ENCODE assay signal across 7 mouse cellular contexts in genomic region chr8:121947047-121947752, GRCm38 (mm10). TPM values are rescaled to one million over a fixed set of nuclear protein-coding genes. Genes with fewer than 3 reads are reported as not detected.
DNase-seq lines count a peak whose midpoint lies in the region; ATAC-seq and TF ChIP-seq lines count a peak whose summit lies in the region.

No protein-coding gene starts in this region.

- TF ChIP-seq POLR2A in liver, adult 2 months (IDR thresholded peaks at IDR 0.05; ENCODE audit: extremely low read depth, insufficient read depth, low read length) = no peak
- TF ChIP-seq POLR2A in embryonic fibroblast, embryonic 13.5 days (IDR thresholded peaks at IDR 0.05; ENCODE audit: low read depth, low read length) = no peak

- H3K27ac ChIP-seq in liver, adult 2 months (replicated peaks; ENCODE audit: insufficient read depth, low read depth, low read length) = peak overlapping the region; percentile 41
- no peak overlapping the region; the same call in 1 of the 2 replicates for H3K27ac ChIP-seq in embryonic fibroblast, embryonic 13.5 days (ENCODE audit: insufficient read depth, low read length)
- H3K27ac ChIP-seq in intestine, embryonic 16.5 days (ENCODE audit: low read length) = peak overlapping the region; percentile 76
- peak overlapping the region; percentile 69 for H3K27ac ChIP-seq in neural tube, embryonic 15.5 days (replicated peaks)

- peak overlapping the region; percentile 67 for H3K4me2 ChIP-seq in intestine, embryonic 16.5 days (ENCODE audit: low read depth, low read length)
- peak overlapping the region; percentile 74 for H3K4me2 ChIP-seq in neural tube, embryonic 15.5 days

- no peak overlapping the region for H3K9ac ChIP-seq in liver, adult 2 months (ENCODE audit: low read depth, low read length)
- H3K9ac ChIP-seq in intestine, embryonic 16.5 days (ENCODE audit: low read depth, low read length) = peak overlapping the region; percentile 69
- peak overlapping the region; percentile 28 for H3K9ac ChIP-seq in neural tube, embryonic 15.5 days (replicated peaks)

- 0 out of 2 replicates have a peak overlapping the region, but pooled peaks have one; percentile 1 for H3K4me3 ChIP-seq in liver, adult 2 months (ENCODE audit: insufficient read depth, low read depth, low read length)
- peak overlapping the region; percentile 4; the same call in 1 of the 2 replicates for H3K4me3 ChIP-seq in embryonic fibroblast, embryonic 13.5 days (ENCODE audit: insufficient read depth, low read length)
- peak overlapping the region; percentile 46 for H3K4me3 ChIP-seq in intestine, embryonic 16.5 days (ENCODE audit: low read length)
- peak overlapping the region; percentile 33 for H3K4me3 ChIP-seq in neural tube, embryonic 15.5 days (replicated peaks)

- no peaks in the 10 kb centered on the region; the same call in 1 of the 2 replicates for H3K36me3 ChIP-seq in liver, adult 2 months (ENCODE audit: control insufficient read depth, insufficient read depth, low read length)
- H3K36me3 ChIP-seq in intestine, embryonic 16.5 days (ENCODE audit: control insufficient read depth, insufficient read depth, low read length) = no peaks in the 10 kb centered on the region
- no peaks in the 10 kb centered on the region for H3K36me3 ChIP-seq in neural tube, embryonic 15.5 days

- no peak for ATAC-seq in intestine, embryonic 16.5 days
- ATAC-seq in neural tube, embryonic 15.5 days (ENCODE audit: low FRiP score) = no peak

- H3K9me3 ChIP-seq in intestine, embryonic 16.5 days (ENCODE audit: control insufficient read depth, low read length) = no peaks in the 10 kb centered on the region
- H3K9me3 ChIP-seq in neural tube, embryonic 15.5 days (replicated peaks) = no peaks in the 10 kb centered on the region

- no peak for TF ChIP-seq CTCF in liver, adult 2 months (IDR thresholded peaks at IDR 0.05; ENCODE audit: low read depth, low read length)
- TF ChIP-seq CTCF in embryonic fibroblast, embryonic 13.5 days (IDR thresholded peaks at IDR 0.05; ENCODE audit: borderline replicate concordance, insufficient read depth, low read length) = no peak

- 58% methylated on average over 19 of the region's 19 CpGs for WGBS in liver, adult 2 months
- WGBS in intestine, embryonic 16.5 days = 37% methylated on average over 19 of the region's 19 CpGs
- 29% methylated on average over 19 of the region's 19 CpGs for WGBS in neural tube, embryonic 15.5 days

- no peak for DNase-seq in liver, adult 2 months (ENCODE audit: extremely low read depth, low read depth, low spot score)
- DNase-seq in liver = no peak
- no peak for DNase-seq in left cerebral cortex, adult 11 months (ENCODE audit: low spot score)
- no peak for DNase-seq in yolk sac, embryonic 10.5 days (ENCODE audit: low spot score)

- H3K4me1 ChIP-seq in liver, adult 2 months (ENCODE audit: control insufficient read depth, insufficient read depth, low read length) = peaks cover 21% of the 10 kb centered on the region
- H3K4me1 ChIP-seq in embryonic fibroblast, embryonic 13.5 days (ENCODE audit: control insufficient read depth, insufficient read depth, low read length) = no peaks in the 10 kb centered on the region
- H3K4me1 ChIP-seq in intestine, embryonic 16.5 days (ENCODE audit: control insufficient read depth, insufficient read depth, low read length) = peaks cover 23% of the 10 kb centered on the region
- peaks cover 37% of the 10 kb centered on the region for H3K4me1 ChIP-seq in neural tube, embryonic 15.5 days

- peaks cover 5% of the 10 kb centered on the region; the same call in 1 of the 2 replicates for H3K79me2 ChIP-seq in liver, adult 2 months (ENCODE audit: control insufficient read depth, insufficient read depth, low read length)

- no peaks in the 10 kb centered on the region for H3K27me3 ChIP-seq in liver, adult 2 months (ENCODE audit: control insufficient read depth, insufficient read depth, low read length)
- no peaks in the 10 kb centered on the region for H3K27me3 ChIP-seq in intestine, embryonic 16.5 days (replicated peaks; ENCODE audit: control insufficient read depth, insufficient read depth, low read length)
- no peaks in the 10 kb centered on the region for H3K27me3 ChIP-seq in neural tube, embryonic 15.5 days (replicated peaks)

RNA-seq across cellular contexts. Expression of gene Banp, which starts 2.4 kb away (rescaled TPM):
- 9.8 and 19.7 TPM in 2 replicates for total RNA-seq in liver, adult 2 months (2014; rRNA removed)
- 24.5 and 38.2 TPM in 2 replicates for polyA plus RNA-seq in liver, adult 2 months (2012; rRNA removed)
- polyA plus RNA-seq in embryonic fibroblast, embryonic 13.5 days (2011; ENCODE audit: insufficient read length, low read depth, missing spikeins) = 32.1 and 38.9 TPM in 2 replicates
- 36.3 and 36.6 TPM in 2 replicates for polyA plus RNA-seq in intestine, embryonic 16.5 days (2015; fragmentation: Nextera tagmentation; extraction: Ambion mirVana)
- polyA plus RNA-seq in neural tube, embryonic 15.5 days (2015; fragmentation: Nextera tagmentation; extraction: Ambion mirVana) = 51.1 and 52.8 TPM in 2 replicates

RNA-seq across cellular contexts. Expression of gene Car5a, which starts 2.5 kb away (rescaled TPM):
- 90.5 and 92.0 TPM in 2 replicates for total RNA-seq in liver, adult 2 months (2014; rRNA removed)
- polyA plus RNA-seq in liver, adult 2 months (2012; rRNA removed) = 203 and 352 TPM in 2 replicates
- polyA plus RNA-seq in embryonic fibroblast, embryonic 13.5 days (2011; ENCODE audit: insufficient read length, low read depth, missing spikeins) = 0.53 and 3.5 TPM in 2 replicates
- 0.31 and 0.70 TPM in 2 replicates for polyA plus RNA-seq in intestine, embryonic 16.5 days (2015; fragmentation: Nextera tagmentation; extraction: Ambion mirVana)
- polyA plus RNA-seq in neural tube, embryonic 15.5 days (2015; fragmentation: Nextera tagmentation; extraction: Ambion mirVana) = 0.46 and 0.50 TPM in 2 replicates

RNA-seq across cellular contexts. Expression of gene Slc7a5, which starts 39.7 kb away (rescaled TPM):
- 1.1 and 1.9 TPM in 2 replicates for total RNA-seq in liver, adult 2 months (2014; rRNA removed)
- 2.3 and 4.5 TPM in 2 replicates for polyA plus RNA-seq in liver, adult 2 months (2012; rRNA removed)
- 125 and 185 TPM in 2 replicates for polyA plus RNA-seq in embryonic fibroblast, embryonic 13.5 days (2011; ENCODE audit: insufficient read length, low read depth, missing spikeins)
- polyA plus RNA-seq in intestine, embryonic 16.5 days (2015; fragmentation: Nextera tagmentation; extraction: Ambion mirVana) = 11.6 and 12.5 TPM in 2 replicates
- 39.6 and 41.1 TPM in 2 replicates for polyA plus RNA-seq in neural tube, embryonic 15.5 days (2015; fragmentation: Nextera tagmentation; extraction: Ambion mirVana)

Comparison
In these comparisons a context has a peak if more than half of its experiments do, and no peak if none do; other contexts are left out.
1. RNA of gene Car5a, which starts 2.5 kb away (polyA plus RNA-seq): 203 to 352 TPM in liver, adult 2 months; 0.53 to 3.5 TPM in embryonic fibroblast, embryonic 13.5 days, 0.46 to 0.50 TPM in neural tube, embryonic 15.5 days and 0.31 to 0.70 TPM in intestine, embryonic 16.5 days; every median in the first group is over 10 times any median in the second.
2. Peak in every context shown above with its lines, with median percentiles within 50 percentile points of each other: H3K4me3 ChIP-seq.